Mouse (Mus musculus) erythroblast, adult 5-6 weeks (primary cell): ENCODE data around the gene Prb1. TPM values are rescaled to one million over a fixed set of nuclear protein-coding genes. Genes with fewer than 3 reads are reported as not detected.
"Not testable (repeated sequence)": the region's sequence is repeated elsewhere in the genome, so short reads cannot be mapped to it uniquely, and the experiment has no call there.

Experiments
- ATAC-seq: replicated peaks from 2 replicates; pipeline ENCODE4 v1.8.0; 2016; ENCODE audit warnings: moderate number of reproducible peaks, mild to moderate bottlenecking, moderate TSS enrichment, inconsistent platforms; ENCODE audit not compliant: poor library complexity, low FRiP score, severe bottlenecking
- total RNA-seq, 2 experiments: library from RNA; stranded (forward) in 1 of 2; stranded (reverse) in 1 of 2; fragments of 150-400 nt in 1 of 2; fragments of 200-764, 138-1000 nt in 1 of 2; gene quantifications; 2 replicates each; pipeline versions ENCODE4 v1.2.3 to v1.2.4; 2015 to 2017; ENCODE audit warnings: low replicate concordance in 2 of 2

The Prb1 gene
- total RNA-seq (2015; ENCODE audit: low replicate concordance) (not detected in 2 replicates), total RNA-seq (2017; ENCODE audit: low replicate concordance) (not detected in 2 replicates)

GRCm38 (mm10) chr6:132210421-132210820 lies at the start of gene Prb1:
TSS of gene Prb1 (minus strand) at chr6:132210521.
- not testable (repeated sequence) for ATAC-seq

Other genes starting within 250 kb of the Prb1 start
- gene Prpmp5, start 104.2 kb upstream of the Prb1 start, total RNA-seq (2015; ENCODE audit: low replicate concordance): not detected in 2 replicates
- gene Prpmp5, start 104.2 kb upstream of the Prb1 start, total RNA-seq (2017; ENCODE audit: low replicate concordance): not detected in 2 replicates
- gene Gm8882, start 153.6 kb upstream of the Prb1 start, total RNA-seq (2015; ENCODE audit: low replicate concordance): not detected in 2 replicates
- gene Gm8882, start 153.6 kb upstream of the Prb1 start, total RNA-seq (2017; ENCODE audit: low replicate concordance): not detected in 2 replicates